Mouse (Mus musculus): ENCODE results near the gene Pipox.

DNA sequence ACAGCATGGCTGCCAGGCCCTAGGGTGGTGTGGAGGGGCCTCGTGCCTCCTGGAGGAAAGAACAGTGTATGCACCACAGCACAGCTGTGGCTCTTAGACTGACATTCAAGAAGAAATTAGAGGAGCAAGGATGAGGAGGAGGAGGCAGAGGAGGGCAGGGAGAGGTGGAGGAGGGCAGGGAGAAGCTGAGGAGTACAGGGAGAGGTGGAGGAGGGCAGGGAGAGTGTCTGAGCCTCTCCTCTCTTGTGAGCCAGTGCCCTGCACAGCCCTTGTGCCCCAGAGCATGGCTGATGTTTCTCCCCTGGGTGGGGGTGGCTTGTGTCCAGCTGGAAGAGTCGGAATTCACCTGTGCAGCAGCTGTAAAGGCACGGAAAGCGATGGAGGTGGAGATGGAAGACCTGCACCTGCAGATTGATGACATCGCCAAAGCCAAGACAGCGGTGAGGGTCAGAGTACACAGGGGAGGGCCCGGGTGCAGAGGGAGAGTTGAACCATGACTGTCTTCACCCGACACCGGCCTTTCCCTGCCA, 46.2 kb downstream of the Pipox start:
- TF ChIP-seq CTCF (conservative IDR thresholded peaks at IDR 0.05; ENCODE audit: insufficient read depth, insufficient read length, low read depth, low read length) (no peak), POLR2A (IDR thresholded peaks at IDR 0.05; ENCODE audit: low read depth, low read length) (no peak)

All from kidney, adult 2 months (tissue).